ENCODE assay signal across 22 mouse cellular contexts in genomic region chr10:110944175-110944574, GRCm38 (mm10). TPM values are rescaled to one million over a fixed set of nuclear protein-coding genes. Genes with fewer than 3 reads are reported as not detected.
DNase-seq lines count a peak whose midpoint lies in the region; ATAC-seq and TF ChIP-seq lines count a peak whose summit lies in the region.
"Had no signal": no experiment of that assay in that cellular context is flagged by ENCODE, and none has a peak within 500 bp of the region (broad histone marks: within the 10 kb centered on the region; RNA-seq: fewer than 3 reads in every experiment).

No protein-coding gene starts in this region.

- H3K27ac ChIP-seq in liver, postnatal 0 days (ENCODE audit: low read depth), result no peak overlapping the region
- no peak overlapping the region for H3K27ac ChIP-seq in liver, embryonic 12.5 days
- H3K27ac ChIP-seq in intestine, postnatal 0 days (ENCODE audit: low read depth, low read length), result no peak overlapping the region

- H3K4me1 ChIP-seq in liver, postnatal 0 days (ENCODE audit: insufficient read depth), result no peaks in the 10 kb centered on the region
- H3K4me1 ChIP-seq in liver, embryonic 12.5 days, result no peaks in the 10 kb centered on the region
- H3K4me1 ChIP-seq in intestine, postnatal 0 days (replicated peaks; ENCODE audit: control insufficient read depth, insufficient read depth, low read length), result no peaks in the 10 kb centered on the region

- H3K4me3 ChIP-seq in liver, postnatal 0 days (ENCODE audit: low read depth, low read length), result no peak overlapping the region
- H3K4me3 ChIP-seq in liver, embryonic 12.5 days, result no peak overlapping the region
- H3K4me3 ChIP-seq in myocyte, result no peak overlapping the region
- no peak overlapping the region for H3K4me3 ChIP-seq in intestine, postnatal 0 days (ENCODE audit: low read depth, low read length)

- no peak overlapping the region for H3ac ChIP-seq in myocyte (ENCODE audit: control insufficient read depth, insufficient read length)

- TF ChIP-seq POLR2A in myocyte (IDR thresholded peaks at IDR 0.05; ENCODE audit: insufficient read length, low read depth), result no peak

- H3K4me2 ChIP-seq in liver, postnatal 0 days (ENCODE audit: low read depth, low read length), result no peak overlapping the region
- H3K4me2 ChIP-seq in liver, embryonic 12.5 days, result no peak overlapping the region
- no peak overlapping the region for H3K4me2 ChIP-seq in myocyte (ENCODE audit: low read depth)
- no peak overlapping the region for H3K4me2 ChIP-seq in intestine, postnatal 0 days (replicated peaks; ENCODE audit: low read depth)

- no peaks in the 10 kb centered on the region for H3K9me3 ChIP-seq in liver, postnatal 0 days (ENCODE audit: low read length)
- no peaks in the 10 kb centered on the region for H3K9me3 ChIP-seq in liver, embryonic 12.5 days (replicated peaks)
- no peaks in the 10 kb centered on the region for H3K9me3 ChIP-seq in intestine, postnatal 0 days (ENCODE audit: control insufficient read depth)
- H3K9me3 ChIP-seq: G1E had no signal

- WGBS in liver, postnatal 0 days (ENCODE audit: insufficient replicate concordance), result 87% methylated on average over 11 of the region's 11 CpGs
- 79% methylated on average over 11 of the region's 11 CpGs for WGBS in liver, embryonic 12.5 days (ENCODE audit: insufficient replicate concordance)
- WGBS in intestine, postnatal 0 days, result 84% methylated on average over 11 of the region's 11 CpGs

- no peak for TF ChIP-seq CTCF in liver, postnatal 0 days (IDR thresholded peaks at IDR 0.05; ENCODE audit: low read depth)
- no peak for TF ChIP-seq CTCF in intestine, postnatal 0 days (IDR thresholded peaks at IDR 0.05; ENCODE audit: low read depth)

- no peaks in the 10 kb centered on the region for H3K27me3 ChIP-seq in liver, postnatal 0 days (ENCODE audit: insufficient read depth, low read length)
- no peaks in the 10 kb centered on the region for H3K27me3 ChIP-seq in liver, embryonic 12.5 days (replicated peaks)
- no peaks in the 10 kb centered on the region for H3K27me3 ChIP-seq in myocyte (ENCODE audit: control insufficient read depth, insufficient read depth, insufficient read length)
- H3K27me3 ChIP-seq in intestine, postnatal 0 days (replicated peaks; ENCODE audit: control insufficient read depth, insufficient read depth, low read length), result no peaks in the 10 kb centered on the region
- H3K27me3 ChIP-seq: CH12.LX, Patski had no signal

- no peak overlapping the region for H3K9ac ChIP-seq in liver, postnatal 0 days (replicated peaks)
- no peak overlapping the region for H3K9ac ChIP-seq in liver, embryonic 12.5 days
- H3K9ac ChIP-seq in intestine, postnatal 0 days (ENCODE audit: low read depth, low read length), result no peak overlapping the region

- no peak for TF ChIP-seq EP300 in liver, postnatal 0 days (IDR thresholded peaks at IDR 0.05; ENCODE audit: low read depth)

- no peak for ATAC-seq in liver, postnatal 0 days
- no peak for ATAC-seq in liver, embryonic 12.5 days
- no peak for ATAC-seq in intestine, postnatal 0 days
- ATAC-seq: activated CD4-positive, CD25-positive, alpha-beta regulatory T cell, adult 4 months; CD4-positive, CD25-positive, alpha-beta regulatory T cell, adult 4 months; Patski had no signal

- H3K79me2 ChIP-seq in myocyte (ENCODE audit: control insufficient read depth, insufficient read depth), result no peaks in the 10 kb centered on the region

- DNase-seq in heart, adult 11 months, result peak; percentile 55
- DNase-seq in heart, adult 8-10 months (ENCODE audit: low spot score), result no peak
- peak; percentile 6 for DNase-seq in liver, postnatal 0 days
- peak; percentile 36 for DNase-seq in testis, postnatal 10 days (ENCODE audit: low spot score)
- no peak for DNase-seq in testis, postnatal 14 days (ENCODE audit: low spot score)
- DNase-seq: adrenal gland, adult 2 months; adrenal gland, adult 8-10 months; adrenal gland, postnatal 10 days; adrenal gland, postnatal 14 days; adrenal gland, postnatal 25 days; adrenal gland, postnatal 36 days; B cell, adult 2 months; cerebellum, adult 11 months; cerebellum, adult 11-12 months had no signal

- peaks cover 28% of the 10 kb centered on the region for H3K36me3 ChIP-seq in liver, postnatal 0 days (replicated peaks; ENCODE audit: insufficient read depth, low read length)
- H3K36me3 ChIP-seq in liver, embryonic 12.5 days, result peaks cover 45% of the 10 kb centered on the region
- peaks cover 26% of the 10 kb centered on the region for H3K36me3 ChIP-seq in myocyte (ENCODE audit: control insufficient read depth, insufficient read depth)
- H3K36me3 ChIP-seq in intestine, postnatal 0 days (ENCODE audit: control insufficient read depth, insufficient read depth), result peaks cover 34% of the 10 kb centered on the region

TF ChIP-seq in myocyte, 11 proteins besides CTCF, POLR2A, EP300 and RAD21:
- TF ChIP-seq POLR2AphosphoS2 (IDR thresholded peaks at IDR 0.05; ENCODE audit: insufficient read length, low read depth) (peak; percentile 76), TCF3 (IDR thresholded peaks at IDR 0.05; ENCODE audit: insufficient read length, low read depth) (no peak)

RNA-seq across cellular contexts. Expression of gene Csrp2, which starts 24.6 kb away (rescaled TPM):
- 10 to 100 TPM; 17.3 to 22.3 (median 21.3) TPM for total RNA-seq in heart, adult 8-10 months (2022)
- polyA plus RNA-seq in liver, postnatal 0 days (2015; fragmentation: Nextera tagmentation; extraction: Ambion mirVana), result 19.2 and 21.2 TPM in 2 replicates
- polyA plus RNA-seq in liver, embryonic 12.5 days (2016; fragmentation: Nextera tagmentation; extraction: Ambion mirVana), result 26.2 and 27.5 TPM in 2 replicates
- 264 TPM for polyA plus RNA-seq in myocyte (2012; fragmentation: generic; extraction: Trizol)
- polyA plus RNA-seq in intestine, postnatal 0 days (2015; fragmentation: Nextera tagmentation; extraction: Ambion mirVana), result 97.2 and 102 TPM in 2 replicates
- polyA plus RNA-seq: G1E had no signal

Comparison
In these comparisons a context has a peak if more than half of its experiments do, and no peak if none do; other contexts are left out.
1. DNase-seq: peak in heart, adult 11 months (single experiment), liver, postnatal 0 days (single experiment) and testis, postnatal 10 days (single experiment); none in heart, adult 8-10 months (single experiment) and testis, postnatal 14 days (single experiment).